Mouse (Mus musculus): ENCODE measurements at regions not wholly inside any gene's neighbourhood (a gene's known extent, or its start where the extent isn't known, plus 50 kb on each side); places are given as distances from the start of the nearest gene placed in this dataset.

DNA sequence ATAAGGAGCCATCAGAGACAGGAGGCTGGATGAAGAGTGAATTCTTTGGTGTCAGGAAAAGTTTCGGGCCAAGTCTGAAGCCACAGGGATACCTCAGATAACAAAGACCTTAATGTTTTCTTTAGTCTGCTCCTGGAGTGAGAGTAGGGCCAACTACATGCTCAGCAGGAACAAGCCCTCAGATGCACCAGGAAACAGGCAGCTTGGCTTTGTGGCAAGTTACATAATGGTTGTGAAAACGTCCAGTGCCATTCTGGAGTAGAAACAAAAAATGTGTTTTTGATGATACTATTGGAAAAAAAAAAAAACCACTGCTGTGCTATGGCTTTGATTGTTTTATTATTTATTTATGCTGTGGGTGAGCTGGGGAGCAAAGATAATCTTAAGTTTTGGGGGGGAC lies 452.2 kb upstream of the Mon1b start:
- TF ChIP-seq CTCF (IDR thresholded peaks at IDR 0.05; ENCODE audit: insufficient read depth, low read depth, low read length) (no peak), POLR2A (IDR thresholded peaks at IDR 0.05; ENCODE audit: insufficient read depth, low read depth, low read length) (no peak)
